Mouse (Mus musculus): ENCODE measurements around the gene Fbll1. TPM values are rescaled to one million over a fixed set of nuclear protein-coding genes. Genes with fewer than 3 reads are reported as not detected.

The Fbll1 gene
- polyA plus RNA-seq, 1 experiment from 2014 or later: 20.8 TPM

DNA sequence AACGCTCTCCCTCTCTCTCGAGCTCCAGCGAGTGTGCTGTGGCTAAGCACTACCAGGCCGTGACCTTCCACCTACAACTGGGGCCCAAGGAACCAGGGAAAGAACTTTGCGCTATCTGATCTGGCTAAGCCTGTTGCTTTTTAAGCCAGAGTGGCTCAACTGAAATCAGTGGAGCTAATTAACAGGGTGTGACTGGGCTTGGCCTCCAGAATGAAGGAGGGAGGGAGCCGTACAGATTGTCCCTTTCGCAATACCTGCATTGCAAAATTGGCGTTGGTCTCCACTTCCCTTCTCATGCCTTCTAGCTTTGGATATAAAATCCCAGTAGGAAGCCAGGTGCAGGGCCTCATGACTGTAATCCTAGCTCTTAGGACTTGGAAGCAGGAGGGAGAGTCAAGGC, 48.1 kb downstream of the Fbll1 start:
- no peak for ATAC-seq (replicated peaks)
- Histone ChIP-seq H3K9me3 (no peaks in the 10 kb centered on the region), H3K4me2 (replicated peaks) (no peak overlapping the region), H3K9ac (replicated peaks) (no peak overlapping the region), H3K4me3 (no peak overlapping the region), H3K27me3 (no peaks in the 10 kb centered on the region), H3K4me1 (0 out of 2 replicates have a peak, but pooled peaks cover 4% of the 10 kb centered on the region), H3K36me3 (no peaks in the 10 kb centered on the region), H3K27ac (replicated peaks) (no peak overlapping the region)
- 79% methylated on average over 8 of the region's 8 CpGs for WGBS

MicroRNA genes within 50 kb of the gene (microRNA counts, 519-probe panel; counts per million panel counts)
- 4,047 counts per million, percentile 92 among the panel's probes with 10 or more counts for microRNA mmu-miR-103

Small RNA genes within 50 kb of the gene (microRNA-seq; reads per million reads assigned to microRNA genes)
- gene Mir103-1: 4.2 reads per million, percentile 15 among the genes with 10 or more reads in this experiment

Other genes starting within 250 kb of the Fbll1 start
- 23.1 and 24.2 TPM in 2 replicates for gene Pank3, start 29.4 kb downstream of the Fbll1 start, polyA plus RNA-seq (2015; fragmentation: Nextera tagmentation; extraction: Ambion mirVana)
- gene Rars, start 35.6 kb upstream of the Fbll1 start, polyA plus RNA-seq (2015; fragmentation: Nextera tagmentation; extraction: Ambion mirVana): 69.9 and 71.9 TPM in 2 replicates
- 15.6 and 22.2 TPM in 2 replicates for gene Wwc1, start 181.6 kb upstream of the Fbll1 start, polyA plus RNA-seq (2015; fragmentation: Nextera tagmentation; extraction: Ambion mirVana)